Mouse (Mus musculus) liver, postnatal 0 days (tissue): ENCODE results near the gene Arhgdib. TPM values are rescaled to one million over a fixed set of nuclear protein-coding genes. Genes with fewer than 3 reads are reported as not detected.
A peak's percentile ranks its signal among the peaks of the same experiment; 100 is the strongest.

Source experiments
- ATAC-seq: fragments of 200-750 bp; cut with Nextera tagmentation; 2 replicates; pipeline ENCODE4 v1.8.0; 2017; ENCODE audit warnings: mild to moderate bottlenecking, moderate library complexity
- DNase-seq: peaks from one replicate; pipeline ENCODE4 v3.0.0-alpha.2; 2016
- H3K27ac ChIP-seq: fragments of 300-500 bp; sonication (generic); 2 replicates; pipeline ENCODE4 v1.5.1; 2014; ENCODE audit warnings: antibody characterized with exemption, moderate library complexity, mild to moderate bottlenecking, low read depth
- H3K27me3 ChIP-seq: fragments of 300-500 bp; sonication (generic); 2 replicates; pipeline ENCODE4 v1.6.1; 2014; ENCODE audit warnings: low read length, control low read depth, mixed read lengths; ENCODE audit not compliant: insufficient read depth
- H3K36me3 ChIP-seq: fragments of 300-500 bp; sonication (generic); replicated peaks from 2 replicates; pipeline ENCODE4 v1.6.1; 2014; ENCODE audit warnings: mild to moderate bottlenecking, control low read depth, low read length, moderate library complexity, mixed read lengths; ENCODE audit not compliant: insufficient read depth
- H3K4me1 ChIP-seq: fragments of 300-500 bp; sonication (generic); 2 replicates; pipeline ENCODE4 v1.6.1; 2014; ENCODE audit warnings: antibody characterized with exemption, mild to moderate bottlenecking, control low read depth; ENCODE audit not compliant: insufficient read depth
- H3K4me2 ChIP-seq: fragments of 300-500 bp; sonication (generic); 2 replicates; pipeline ENCODE4 v1.6.1; 2014; ENCODE audit warnings: low read depth, mild to moderate bottlenecking, low read length, moderate library complexity, mixed read lengths
- H3K4me3 ChIP-seq: fragments of 300-500 bp; sonication (generic); 2 replicates; pipeline ENCODE4 v1.5.1; 2014; ENCODE audit warnings: low read depth, low read length
- H3K9ac ChIP-seq: fragments of 300-500 bp; sonication (generic); replicated peaks from 2 replicates; pipeline ENCODE4 v1.6.1; 2014; ENCODE audit warnings: mild to moderate bottlenecking, moderate library complexity
- H3K9me3 ChIP-seq: fragments of 300-500 bp; sonication (generic); 2 replicates; pipeline ENCODE4 v1.6.1; 2016; ENCODE audit warnings: mild to moderate bottlenecking, control low read depth, low read length, mixed read lengths
- CTCF ChIP-seq: sonication (generic); IDR thresholded peaks from 2 replicates; pipeline ENCODE4 v1.5.1; 2016; ENCODE audit warnings: antibody characterized with exemption, low read depth
- EP300 ChIP-seq: IDR thresholded peaks from 2 replicates; pipeline ENCODE4 v1.6.1; 2016; ENCODE audit warnings: antibody characterized with exemption, low read depth, mild to moderate bottlenecking
- WGBS: fragments of 180-500 bp; shearing (Covaris S2); extraction: QIAGEN DNeasy Blood & Tissue Kit; methylation state at CpG from one replicate; pipeline ENCODE4 v1.1.7; 2014; ENCODE audit not compliant: insufficient replicate concordance; 5-methylcytosine and 5-hydroxymethylcytosine counted together
- polyA plus RNA-seq: library from polyadenylated mRNA; unstranded; fragments of >200 nt; fragmentation: Nextera tagmentation; extraction: Ambion mirVana; gene quantifications from 2 replicates; pipeline ENCODE4 v1.2.1, GENCODE M21; 2015

The Arhgdib gene
- polyA plus RNA-seq, 1 experiment from 2014 or later = 192 TPM

GRCm38 (mm10) chr6:136938331-136939126 lies 3.2 kb downstream of the Arhgdib start:
- Histone ChIP-seq H3K4me1 (peaks cover 13% of the 10 kb centered on the region), H3K9me3 (no peaks in the 10 kb centered on the region), H3K27me3 (no peaks in the 10 kb centered on the region), H3K36me3 (peaks cover 14% of the 10 kb centered on the region), H3K4me3 (peak overlapping the region; percentile 45), H3K4me2 (peak overlapping the region; percentile 62), H3K9ac (peak overlapping the region; percentile 59), H3K27ac (peak overlapping the region; percentile 91)
- TF ChIP-seq EP300 = no peak
- no peak for TF ChIP-seq CTCF
- ATAC-seq = peak; percentile 54; the same call in 1 of the 2 replicates
- peak; percentile 46 for DNase-seq
- 35% methylated on average over 18 of the region's 18 CpGs for WGBS

- H3K27ac ChIP-seq = no peak overlapping the region
These were observed 4.6 kb downstream of the Arhgdib start for GRCm38 (mm10) chr6:136937117-136937516.

DNA sequence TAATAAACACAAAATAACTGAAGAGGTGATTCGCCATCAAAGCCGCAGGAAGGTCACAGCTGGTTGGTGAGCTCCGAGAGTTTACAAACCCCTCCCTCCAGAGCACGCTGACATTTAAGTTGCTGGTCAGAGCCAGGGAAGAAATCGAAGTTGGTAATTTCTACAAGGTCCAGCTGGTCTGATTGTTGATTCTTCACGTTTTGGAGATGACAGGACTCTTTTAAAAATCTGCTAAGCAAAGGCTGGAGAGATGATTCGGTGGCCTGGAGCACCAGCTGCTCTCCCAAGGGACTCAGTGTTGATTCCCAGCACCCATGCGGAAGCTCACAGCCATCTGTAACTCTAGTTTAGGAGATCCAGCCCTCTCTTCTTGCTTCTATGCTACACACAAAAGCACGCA lies 5.3 kb downstream of the Arhgdib start:
- no peak overlapping the region for H3K4me3 ChIP-seq
- no peak for ATAC-seq

More at GRCm38 (mm10) chr6:136937117-136937516, 4.6 kb downstream of the Arhgdib start:
- H3K4me2 ChIP-seq = peak overlapping the region; percentile 62
- no peak overlapping the region for H3K4me3 ChIP-seq
- H3K4me1 ChIP-seq = peaks cover 9% of the 10 kb centered on the region
- H3K27me3 ChIP-seq = no peaks in the 10 kb centered on the region
- H3K36me3 ChIP-seq = peaks cover 22% of the 10 kb centered on the region
- no peaks in the 10 kb centered on the region for H3K9me3 ChIP-seq
- WGBS = 67% methylated on average over 3 of the region's 3 CpGs
- no peak for ATAC-seq
- H3K9ac ChIP-seq = no peak overlapping the region
- no peak for TF ChIP-seq CTCF
- TF ChIP-seq EP300 = no peak
- DNase-seq = no peak

GRCm38 (mm10) chr6:136935233-136935632 lies 6.5 kb downstream of the Arhgdib start:
- Histone ChIP-seq H3K4me2 (peak overlapping the region; percentile 7; the same call in 1 of the 2 replicates), H3K36me3 (peaks cover 28% of the 10 kb centered on the region), H3K9ac (no peak overlapping the region), H3K9me3 (no peaks in the 10 kb centered on the region), H3K4me3 (no peak overlapping the region), H3K4me1 (peaks cover 22% of the 10 kb centered on the region), H3K27me3 (no peaks in the 10 kb centered on the region), H3K27ac (no peak overlapping the region)
- WGBS = 46% methylated on average over 3 of the region's 3 CpGs
- no peak for TF ChIP-seq CTCF
- TF ChIP-seq EP300 = no peak
- ATAC-seq (no peak), DNase-seq (no peak)

More for the DNA sequence above, 5.3 kb downstream of the Arhgdib start:
- WGBS = 78% methylated on average over 9 of the region's 9 CpGs
- Histone ChIP-seq H3K9ac (no peak overlapping the region), H3K27me3 (no peaks in the 10 kb centered on the region), H3K4me1 (peaks cover 13% of the 10 kb centered on the region), H3K4me2 (no peak overlapping the region; the same call in 1 of the 2 replicates), H3K36me3 (peaks cover 28% of the 10 kb centered on the region), H3K27ac (no peak overlapping the region), H3K9me3 (no peaks in the 10 kb centered on the region)
- TF ChIP-seq CTCF = no peak
- TF ChIP-seq EP300 = no peak
- no peak for DNase-seq

GRCm38 (mm10) chr6:136934068-136934467 lies 7.6 kb downstream of the Arhgdib start:
- no peak overlapping the region for H3K4me3 ChIP-seq
- H3K36me3 ChIP-seq = peaks cover 32% of the 10 kb centered on the region
- H3K4me2 ChIP-seq = no peak overlapping the region
- no peak overlapping the region for H3K27ac ChIP-seq
- H3K4me1 ChIP-seq = peaks cover 19% of the 10 kb centered on the region
- no peak for DNase-seq
- no peaks in the 10 kb centered on the region for H3K9me3 ChIP-seq
- TF ChIP-seq CTCF = no peak
- TF ChIP-seq EP300 = no peak
- H3K9ac ChIP-seq = no peak overlapping the region
- ATAC-seq = no peak
- 60% methylated on average over 7 of the region's 7 CpGs for WGBS
- H3K27me3 ChIP-seq = no peaks in the 10 kb centered on the region

- 62% methylated on average over 13 of the region's 13 CpGs for WGBS
- ATAC-seq = no peak
- Histone ChIP-seq H3K36me3 (peaks cover 53% of the 10 kb centered on the region), H3K27me3 (no peaks in the 10 kb centered on the region), H3K9me3 (no peaks in the 10 kb centered on the region), H3K4me3 (no peak overlapping the region), H3K9ac (no peak overlapping the region), H3K4me1 (peaks cover 15% of the 10 kb centered on the region), H3K27ac (peak overlapping the region; percentile 42), H3K4me2 (peak overlapping the region; percentile 27)
- no peak for DNase-seq
- TF ChIP-seq CTCF = no peak
- no peak for TF ChIP-seq EP300
These were observed 10.5 kb downstream of the Arhgdib start for GRCm38 (mm10) chr6:136931246-136931645.
